Mouse (Mus musculus) neural tube, embryonic 14.5 days (tissue): ENCODE measurements around the gene Casq2. TPM values are rescaled to one million over a fixed set of nuclear protein-coding genes. Genes with fewer than 3 reads are reported as not detected.

Source experiments
- ATAC-seq: fragments of 200-750 bp; cut with Nextera tagmentation; 2 replicates; pipeline ENCODE4 v1.8.0; 2017; ENCODE audit warnings: low read depth, mild to moderate bottlenecking, moderate TSS enrichment, moderate library complexity
- H3K27ac ChIP-seq: fragments of 300-500 bp; sonication (generic); 2 replicates; pipeline ENCODE4 v1.5.1; 2014; ENCODE audit warnings: low read depth, mild to moderate bottlenecking, control low read depth, low read length, moderate library complexity, mixed read lengths
- H3K27me3 ChIP-seq: fragments of 300-500 bp; sonication (generic); 2 replicates; pipeline ENCODE4 v1.6.1; 2014; ENCODE audit warnings: low read length; ENCODE audit not compliant: control insufficient read depth, insufficient read depth
- H3K36me3 ChIP-seq: fragments of 300-500 bp; sonication (generic); 2 replicates; pipeline ENCODE4 v1.6.1; 2014; ENCODE audit warnings: low read length, mixed read lengths; ENCODE audit not compliant: control insufficient read depth, insufficient read depth
- H3K4me1 ChIP-seq: fragments of 300-500 bp; sonication (generic); 2 replicates; pipeline ENCODE4 v1.6.1; 2014; ENCODE audit warnings: low read length; ENCODE audit not compliant: control insufficient read depth, insufficient read depth
- H3K4me2 ChIP-seq: fragments of 300-500 bp; sonication (generic); 2 replicates; pipeline ENCODE4 v1.6.1; 2014; ENCODE audit warnings: mild to moderate bottlenecking, low read depth, low read length, control low read depth
- H3K4me3 ChIP-seq: fragments of 300-500 bp; sonication (generic); 2 replicates; pipeline ENCODE4 v1.5.1; 2014; ENCODE audit warnings: low read depth, low read length, control low read depth, mixed read lengths
- H3K9ac ChIP-seq: fragments of 300-500 bp; sonication (generic); replicated peaks from 2 replicates; pipeline ENCODE4 v1.6.1; 2014; ENCODE audit warnings: low read depth, mild to moderate bottlenecking, control low read depth, low read length, mixed read lengths
- H3K9me3 ChIP-seq: fragments of 300-500 bp; sonication (generic); 2 replicates; pipeline ENCODE4 v1.6.1; 2016; ENCODE audit warnings: low read length; ENCODE audit not compliant: control insufficient read depth
- WGBS: fragments of 180-500 bp; shearing (Covaris S2); extraction: QIAGEN DNeasy Blood & Tissue Kit; methylation state at CpG from one replicate; pipeline ENCODE4 v1.1.7; 2014; 5-methylcytosine and 5-hydroxymethylcytosine counted together
- polyA plus RNA-seq: library from polyadenylated mRNA; unstranded; fragments of >200 nt; fragmentation: Nextera tagmentation; extraction: Ambion mirVana; gene quantifications from 2 replicates; pipeline ENCODE4 v1.2.1, GENCODE M21; 2014

Gene Casq2
- polyA plus RNA-seq, 1 experiment from 2014 or later: 0.75 TPM

DNA sequence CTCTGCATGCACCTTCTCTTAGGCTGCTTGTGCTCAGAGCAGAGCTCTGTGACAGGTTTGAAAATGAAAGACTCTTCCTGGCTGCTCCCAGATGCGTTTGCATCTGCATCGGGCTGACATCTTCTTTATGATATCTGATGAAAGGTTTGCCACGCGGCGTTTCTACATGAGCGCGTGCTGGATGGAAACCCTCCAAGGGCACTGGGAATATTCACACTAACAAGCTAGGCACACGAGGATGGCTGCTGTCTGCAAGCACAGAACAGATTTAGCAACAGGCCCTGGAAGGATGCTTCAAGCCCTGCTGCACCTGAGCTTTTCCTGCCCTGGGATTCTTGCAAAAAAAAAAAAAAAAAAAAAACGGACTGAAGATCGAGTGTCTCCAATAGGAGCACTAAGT is 50.9 kb downstream of the Casq2 start:
- Histone ChIP-seq H3K4me3 (no peak overlapping the region), H3K36me3 (no peaks in the 10 kb centered on the region), H3K27ac (no peak overlapping the region), H3K4me1 (no peaks in the 10 kb centered on the region), H3K27me3 (no peaks in the 10 kb centered on the region), H3K9ac (no peak overlapping the region), H3K4me2 (no peak overlapping the region), H3K9me3 (no peaks in the 10 kb centered on the region)
- no peak for ATAC-seq
- WGBS: 72% methylated on average over 10 of the region's 10 CpGs

DNA sequence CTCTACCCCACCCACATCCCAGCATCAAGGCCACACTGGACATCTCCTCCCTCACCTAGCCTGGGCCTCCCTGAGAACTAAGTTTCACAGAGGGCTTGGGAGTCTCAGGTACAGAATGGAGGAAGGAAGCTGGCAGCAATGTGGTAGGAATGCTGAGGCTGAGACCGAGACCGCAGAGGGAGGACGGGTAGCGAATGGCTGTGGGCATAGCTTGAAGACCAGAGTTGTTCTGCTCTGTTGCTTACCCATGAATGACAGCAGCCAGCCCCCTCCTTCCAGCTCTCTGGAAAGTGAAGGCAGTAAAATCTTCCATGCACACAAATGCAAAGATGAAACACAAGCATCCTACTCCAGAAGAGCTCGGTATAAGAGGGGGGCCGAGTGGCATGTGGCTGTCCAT is 52.7 kb downstream of the Casq2 start:
- Histone ChIP-seq H3K36me3 (no peaks in the 10 kb centered on the region), H3K27ac (no peak overlapping the region), H3K4me2 (no peak overlapping the region), H3K9me3 (no peaks in the 10 kb centered on the region), H3K27me3 (no peaks in the 10 kb centered on the region), H3K9ac (no peak overlapping the region), H3K4me1 (no peaks in the 10 kb centered on the region), H3K4me3 (no peak overlapping the region)
- 65% methylated on average over 6 of the region's 6 CpGs for WGBS
- no peak for ATAC-seq

DNA sequence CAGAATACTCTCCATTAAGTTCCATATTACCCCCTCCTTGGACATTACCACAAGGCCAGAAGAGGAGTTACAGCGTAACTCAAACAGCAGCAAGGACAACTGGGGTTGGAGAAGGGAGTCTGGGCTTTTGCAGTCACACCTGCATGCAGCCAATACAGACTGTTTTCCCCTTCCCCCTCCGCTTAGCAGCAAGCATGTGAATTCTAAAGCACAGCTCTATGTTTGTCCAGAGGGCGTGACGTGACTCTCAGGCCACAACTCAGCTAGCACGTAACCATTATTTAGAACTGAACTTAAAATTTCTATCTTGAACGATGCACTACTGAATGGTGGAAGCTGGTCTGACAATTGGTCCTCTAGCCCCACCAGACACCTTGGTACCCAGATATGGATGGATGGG is 54.4 kb downstream of the Casq2 start:
- Histone ChIP-seq H3K9ac (no peak overlapping the region), H3K36me3 (no peaks in the 10 kb centered on the region), H3K9me3 (no peaks in the 10 kb centered on the region), H3K4me3 (no peak overlapping the region), H3K27ac (no peak overlapping the region), H3K27me3 (no peaks in the 10 kb centered on the region), H3K4me2 (no peak overlapping the region), H3K4me1 (no peaks in the 10 kb centered on the region)
- WGBS: 92% methylated on average over 6 of the region's 6 CpGs
- no peak for ATAC-seq

DNA sequence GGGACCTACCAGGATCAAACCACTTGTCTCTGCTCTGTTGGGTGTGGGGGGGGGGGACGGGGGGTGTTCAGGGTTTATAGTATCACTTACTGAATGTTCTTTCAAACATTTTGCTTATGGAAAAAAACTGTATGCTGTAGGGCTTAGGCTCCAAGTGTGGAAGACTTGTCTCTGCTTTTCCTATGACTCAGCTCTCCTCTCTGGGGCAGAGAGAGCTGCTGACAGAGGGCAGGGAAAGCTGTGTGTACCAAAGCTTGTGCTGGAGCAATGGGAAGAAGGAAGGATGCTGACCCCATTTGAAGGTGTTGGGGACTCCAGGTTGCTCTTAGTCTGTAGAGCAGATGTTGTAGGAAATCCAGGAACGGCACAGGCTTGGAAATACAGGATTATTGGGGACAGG is 55.2 kb downstream of the Casq2 start:
- Histone ChIP-seq H3K4me1 (no peaks in the 10 kb centered on the region), H3K36me3 (no peaks in the 10 kb centered on the region), H3K27ac (no peak overlapping the region), H3K4me2 (no peak overlapping the region), H3K4me3 (no peak overlapping the region), H3K9me3 (no peaks in the 10 kb centered on the region), H3K27me3 (no peaks in the 10 kb centered on the region), H3K9ac (no peak overlapping the region)
- no peak for ATAC-seq
- WGBS: 67% methylated on average over 2 of the region's 2 CpGs

DNA sequence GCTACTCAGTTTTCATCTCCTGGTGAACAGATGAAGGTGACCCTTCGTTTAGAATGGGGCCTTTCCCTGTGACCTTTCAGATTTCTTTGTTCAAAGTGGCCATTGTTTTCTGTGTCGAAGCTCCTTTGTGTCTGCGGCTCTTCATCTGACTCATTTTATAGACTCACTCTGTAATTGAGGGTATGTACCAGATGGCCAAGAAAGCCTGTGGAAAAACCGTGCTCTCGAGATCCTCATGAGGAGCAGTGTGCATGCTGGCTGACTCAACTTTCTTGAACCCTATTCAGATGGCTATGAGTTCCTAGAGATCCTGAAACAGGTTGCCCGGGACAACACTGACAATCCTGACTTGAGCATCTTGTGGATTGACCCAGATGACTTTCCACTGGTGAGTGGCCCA is 55.7 kb downstream of the Casq2 start:
- ATAC-seq: no peak
- H3K4me2 ChIP-seq: no peak overlapping the region
- no peaks in the 10 kb centered on the region for H3K9me3 ChIP-seq
- H3K27me3 ChIP-seq: no peaks in the 10 kb centered on the region
- WGBS: 22% methylated on average over 6 of the region's 6 CpGs
- no peak overlapping the region for H3K9ac ChIP-seq
- no peaks in the 10 kb centered on the region for H3K36me3 ChIP-seq
- H3K4me3 ChIP-seq: no peak overlapping the region
- H3K27ac ChIP-seq: no peak overlapping the region
- no peaks in the 10 kb centered on the region for H3K4me1 ChIP-seq

DNA sequence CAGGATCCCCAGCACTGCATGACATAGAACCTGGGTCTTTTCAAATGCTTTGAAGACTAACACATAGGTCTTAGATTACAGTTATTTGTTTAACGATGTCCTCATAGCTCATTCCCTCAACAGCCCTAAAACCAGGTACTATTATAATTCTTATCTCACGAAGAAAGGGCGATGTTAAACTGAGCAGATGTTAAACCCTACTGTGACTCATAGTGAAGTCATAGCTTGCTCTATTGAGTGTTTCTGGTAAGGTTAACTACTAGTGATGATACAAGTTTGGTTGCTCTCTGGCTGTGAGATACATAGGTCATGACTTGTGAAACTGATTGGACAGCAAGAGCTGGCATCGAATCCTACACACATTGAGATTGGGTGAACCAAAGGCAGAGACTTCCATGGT is 56.7 kb downstream of the Casq2 start:
- Histone ChIP-seq H3K9me3 (no peaks in the 10 kb centered on the region), H3K9ac (no peak overlapping the region), H3K27me3 (no peaks in the 10 kb centered on the region), H3K4me3 (no peak overlapping the region), H3K27ac (no peak overlapping the region), H3K4me1 (no peaks in the 10 kb centered on the region), H3K36me3 (no peaks in the 10 kb centered on the region), H3K4me2 (no peak overlapping the region)
- no peak for ATAC-seq
- 97% methylated on average over 4 of the region's 4 CpGs for WGBS

DNA sequence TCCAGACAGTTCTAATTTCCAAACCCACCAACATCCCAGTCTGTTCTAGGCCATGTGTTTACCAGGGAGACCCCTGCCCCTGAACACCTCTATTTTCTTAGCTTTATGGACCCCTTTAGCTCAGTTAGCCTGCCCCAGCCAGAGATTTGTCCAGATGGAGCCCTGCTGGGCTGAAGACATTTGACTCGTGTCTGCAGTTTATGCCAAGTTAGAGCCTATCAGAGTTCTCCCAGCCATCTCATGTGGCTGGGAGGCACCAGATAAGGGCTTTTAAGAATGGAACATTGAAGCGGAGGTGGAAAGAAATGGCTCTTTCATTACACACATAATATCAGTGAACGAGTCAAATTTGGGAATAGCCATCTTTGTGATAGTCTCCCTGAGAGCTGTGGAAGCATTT is 57.3 kb downstream of the Casq2 start:
- WGBS: 71% methylated on average over 3 of the region's 3 CpGs
- no peak for ATAC-seq
- Histone ChIP-seq H3K27ac (no peak overlapping the region), H3K36me3 (no peaks in the 10 kb centered on the region), H3K4me2 (no peak overlapping the region), H3K9ac (no peak overlapping the region), H3K27me3 (no peaks in the 10 kb centered on the region), H3K4me1 (no peaks in the 10 kb centered on the region), H3K9me3 (no peaks in the 10 kb centered on the region), H3K4me3 (no peak overlapping the region)

DNA sequence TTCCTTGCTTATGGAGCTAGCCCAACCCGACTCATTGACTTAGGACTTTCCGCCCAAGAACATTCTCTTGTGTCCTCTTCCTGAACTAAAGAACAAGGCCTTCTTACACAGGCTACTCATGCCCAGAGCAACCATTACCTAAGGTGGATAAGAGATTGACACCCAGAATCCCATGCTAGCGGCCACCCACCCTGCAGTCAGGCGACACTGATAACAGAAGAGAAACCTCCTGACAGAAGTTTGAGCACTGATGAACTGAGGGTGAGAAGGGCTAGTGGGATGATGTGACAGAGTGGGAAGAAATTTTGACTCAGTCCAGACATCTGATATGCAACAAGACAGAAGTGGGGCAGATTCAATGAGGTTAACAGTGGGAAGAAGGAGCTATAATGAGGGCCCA is 58.2 kb downstream of the Casq2 start:
- ATAC-seq: no peak
- WGBS: 96% methylated on average over 4 of the region's 4 CpGs
- H3K9me3 ChIP-seq: no peaks in the 10 kb centered on the region
- no peaks in the 10 kb centered on the region for H3K27me3 ChIP-seq
- H3K9ac ChIP-seq: no peak overlapping the region
- H3K4me1 ChIP-seq: no peaks in the 10 kb centered on the region
- no peak overlapping the region for H3K4me2 ChIP-seq
- H3K4me3 ChIP-seq: no peak overlapping the region
- no peaks in the 10 kb centered on the region for H3K36me3 ChIP-seq
- no peak overlapping the region for H3K27ac ChIP-seq

DNA sequence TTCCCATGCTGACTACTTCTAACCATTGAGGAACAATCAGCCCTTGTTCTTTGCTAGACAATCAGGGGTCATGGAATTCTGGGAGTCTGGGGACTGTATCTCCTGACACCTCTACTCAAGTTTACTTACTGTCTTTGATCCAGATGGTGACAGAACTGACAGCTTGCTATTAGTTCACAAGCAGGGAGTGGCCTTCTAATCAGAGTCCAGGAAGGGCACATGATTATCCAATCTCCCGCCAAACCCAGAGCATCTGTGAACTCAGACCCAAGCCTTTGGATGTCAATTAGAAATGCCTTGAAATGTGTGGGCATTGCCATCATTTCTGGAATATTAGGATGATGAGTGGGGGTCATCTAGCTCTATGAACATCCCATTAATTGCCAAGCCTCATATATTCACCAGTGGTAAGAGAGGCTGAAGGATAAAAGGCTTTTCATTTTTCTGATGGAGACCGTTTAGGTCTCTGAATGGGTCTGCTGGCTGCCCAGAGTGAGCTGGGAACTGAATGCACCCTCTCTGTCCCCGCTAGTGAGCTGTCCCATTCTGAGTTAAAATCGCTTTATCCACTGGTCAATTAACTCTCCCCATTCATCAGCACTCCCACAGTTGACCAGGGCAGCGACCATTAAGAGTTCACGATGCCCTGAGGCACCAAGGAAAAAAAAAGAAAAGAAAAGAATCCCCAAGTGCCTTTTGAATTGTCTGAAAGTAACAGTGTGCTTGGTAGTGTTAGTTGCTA is 59.6 kb downstream of the Casq2 start:
- no peak overlapping the region for H3K27ac ChIP-seq
- WGBS: 11% methylated on average over 6 of the region's 6 CpGs
- no peak; the same call in 1 of the 2 replicates for ATAC-seq

More for the DNA sequence above, 59.6 kb downstream of the Casq2 start:
- Histone ChIP-seq H3K4me2 (no peak overlapping the region), H3K9me3 (no peaks in the 10 kb centered on the region), H3K4me1 (no peaks in the 10 kb centered on the region), H3K4me3 (no peak overlapping the region), H3K36me3 (no peaks in the 10 kb centered on the region), H3K27me3 (no peaks in the 10 kb centered on the region), H3K9ac (no peak overlapping the region)
